Mouse (Mus musculus) embryonic fibroblast, embryonic 13.5 days (primary cell): ENCODE data around the gene Phactr2.
"Not testable (repeated sequence)": the region's sequence is repeated elsewhere in the genome, so short reads cannot be mapped to it uniquely, and the experiment has no call there.

Source experiments
- CTCF ChIP-seq: IDR thresholded peaks from 2 replicates; pipeline ENCODE4 v1.5.1; 2011; ENCODE audit warnings: mild to moderate bottlenecking, control low read depth, low read length, moderate library complexity, borderline replicate concordance; ENCODE audit not compliant: insufficient read depth
- POLR2A ChIP-seq: IDR thresholded peaks from 2 replicates; pipeline ENCODE4 v1.6.1; 2011; ENCODE audit warnings: low read depth, mild to moderate bottlenecking, control low read depth, low read length, moderate library complexity

- not testable (repeated sequence) for TF ChIP-seq CTCF, POLR2A
These were observed 9.9 kb downstream of the Phactr2 start for GRCm38 (mm10) chr10:13464295-13464694.
